Mouse (Mus musculus) cortical plate, adult 2 months (tissue): ENCODE measurements around the gene Psmb5. TPM values are rescaled to one million over a fixed set of nuclear protein-coding genes. Genes with fewer than 3 reads are reported as not detected.

ENCODE experiments used
- H3K27ac ChIP-seq: fragments of 200-500 bp; 2 replicates; pipeline ENCODE4 v1.5.1; 2012; ENCODE audit warnings: low read length, control low read depth, inconsistent platforms; ENCODE audit not compliant: insufficient read depth
- H3K4me1 ChIP-seq: fragments of 200-500 bp; 2 replicates; pipeline ENCODE4 v1.6.1; 2011; ENCODE audit warnings: low read length; ENCODE audit not compliant: control insufficient read depth, insufficient read depth
- H3K4me3 ChIP-seq: fragments of 200-500 bp; 2 replicates; pipeline ENCODE4 v1.5.1; 2011; ENCODE audit warnings: mild to moderate bottlenecking, low read length, control low read depth; ENCODE audit not compliant: insufficient read depth
- CTCF ChIP-seq: fragments of 200-500 bp; IDR thresholded peaks from 2 replicates; pipeline ENCODE4 v1.5.1; 2011; ENCODE audit warnings: mild to moderate bottlenecking, control low read depth, low read length; ENCODE audit not compliant: insufficient read depth; ENCODE audit errors: extremely low read depth
- POLR2A ChIP-seq: fragments of 200-500 bp; IDR thresholded peaks from 2 replicates; pipeline ENCODE4 v1.6.1; 2011; ENCODE audit warnings: mild to moderate bottlenecking, low read length, control low read depth; ENCODE audit not compliant: insufficient read depth; ENCODE audit errors: extremely low read depth
- polyA plus RNA-seq: library from polyadenylated mRNA; depleted of rRNA; stranded (reverse); fragments of >200 nt; gene quantifications from 2 replicates; pipeline ENCODE4 v1.2.3, GENCODE M21; 2012

Gene Psmb5
- polyA plus RNA-seq, 1 experiment: 197 TPM

GRCm38 (mm10) chr14:54597084-54597483 is 20.7 kb downstream of the Psmb5 start:
- no peak overlapping the region for H3K4me3 ChIP-seq
- peaks cover 6% of the 10 kb centered on the region for H3K4me1 ChIP-seq
- TF ChIP-seq POLR2A: no peak
- TF ChIP-seq CTCF: peak; percentile 51; the same call in 1 of the 2 replicates
- H3K27ac ChIP-seq: no peak overlapping the region

DNA sequence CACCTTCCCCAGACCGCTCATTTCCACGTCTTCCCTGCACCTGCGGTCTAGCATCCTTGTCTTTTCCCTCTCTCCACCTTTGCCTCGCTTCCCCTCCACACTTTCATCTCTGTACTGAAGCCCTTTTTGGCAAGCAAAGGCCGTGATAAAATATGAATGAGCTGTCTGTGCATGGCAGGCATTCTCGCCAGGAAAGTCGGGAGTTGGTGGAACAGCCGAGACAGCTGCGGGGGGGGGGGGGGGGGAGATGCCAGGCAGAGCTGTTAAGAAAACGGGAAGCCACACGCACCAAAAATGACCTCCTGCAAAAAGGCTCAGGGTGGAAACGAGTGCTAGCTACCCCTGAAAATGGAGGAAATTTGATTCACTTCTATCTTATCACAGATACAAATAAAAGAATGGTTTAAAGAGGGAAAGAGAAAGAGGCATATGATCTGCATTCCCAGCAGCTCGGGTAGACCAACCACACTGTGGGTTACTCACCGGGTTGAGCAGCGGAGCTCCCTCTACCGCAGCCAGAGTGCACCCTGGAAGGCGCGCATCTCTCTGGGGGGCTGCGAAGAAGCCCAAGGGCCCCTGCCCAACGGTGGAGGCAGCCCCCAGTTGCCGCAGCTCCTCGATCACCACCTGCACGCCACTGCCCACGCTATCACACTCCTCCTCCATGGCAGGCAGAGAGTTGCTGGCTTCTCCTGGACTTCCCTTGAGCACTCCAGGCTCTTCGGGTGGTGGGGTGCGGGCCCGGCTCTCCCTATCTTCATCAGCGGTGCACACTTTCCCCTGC is 23.0 kb downstream of the Psmb5 start:
- Histone ChIP-seq H3K4me1 (peaks cover 6% of the 10 kb centered on the region), H3K4me3 (peak overlapping the region; percentile 1; the same call in 1 of the 2 replicates), H3K27ac (peak overlapping the region; percentile 20; the same call in 1 of the 2 replicates)
- TF ChIP-seq CTCF: no peak
- TF ChIP-seq POLR2A: 0 out of 2 replicates have a peak, but pooled peaks have one; percentile 10

GRCm38 (mm10) chr14:54594055-54594454 is 23.8 kb downstream of the Psmb5 start:
- H3K4me3 ChIP-seq: no peak overlapping the region; the same call in 1 of the 2 replicates
- TF ChIP-seq POLR2A (no peak), CTCF (peak; percentile 30; the same call in 1 of the 2 replicates)
- H3K4me1 ChIP-seq: peaks cover 6% of the 10 kb centered on the region
- no peak overlapping the region for H3K27ac ChIP-seq

DNA sequence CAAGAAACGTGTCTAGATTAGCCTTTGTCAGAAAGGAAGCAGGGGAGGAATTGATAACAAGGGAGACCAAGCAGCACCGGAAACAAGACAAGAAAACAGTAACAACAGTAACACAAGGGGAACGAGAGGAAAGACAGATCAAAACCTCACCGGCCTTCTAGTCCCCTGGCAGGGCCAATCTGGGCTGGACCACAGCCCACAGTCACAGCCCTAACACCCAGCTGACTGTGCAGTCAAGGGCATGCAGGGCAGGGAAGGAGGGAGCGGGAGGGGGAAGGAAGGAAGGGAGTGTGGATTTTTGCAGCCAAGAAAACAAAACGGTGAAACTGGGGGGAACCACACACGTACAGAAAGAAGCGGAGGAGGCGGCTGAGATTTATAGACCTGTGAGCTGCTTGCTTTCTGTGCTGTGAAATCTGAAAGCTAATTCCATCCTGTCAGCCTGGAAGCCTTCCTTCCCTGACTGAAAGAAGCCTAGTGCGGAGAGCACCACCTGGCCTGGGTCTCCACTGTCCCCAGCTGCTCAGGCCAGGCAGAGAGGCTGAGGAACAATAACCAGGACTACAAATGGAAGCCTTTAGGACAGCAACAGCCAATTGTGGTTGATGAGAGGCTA is 25.4 kb downstream of the Psmb5 start:
- H3K4me1 ChIP-seq: peaks cover 6% of the 10 kb centered on the region
- no peak overlapping the region for H3K4me3 ChIP-seq
- peak overlapping the region; percentile 55 for H3K27ac ChIP-seq
- TF ChIP-seq CTCF: no peak
- TF ChIP-seq POLR2A: no peak

DNA sequence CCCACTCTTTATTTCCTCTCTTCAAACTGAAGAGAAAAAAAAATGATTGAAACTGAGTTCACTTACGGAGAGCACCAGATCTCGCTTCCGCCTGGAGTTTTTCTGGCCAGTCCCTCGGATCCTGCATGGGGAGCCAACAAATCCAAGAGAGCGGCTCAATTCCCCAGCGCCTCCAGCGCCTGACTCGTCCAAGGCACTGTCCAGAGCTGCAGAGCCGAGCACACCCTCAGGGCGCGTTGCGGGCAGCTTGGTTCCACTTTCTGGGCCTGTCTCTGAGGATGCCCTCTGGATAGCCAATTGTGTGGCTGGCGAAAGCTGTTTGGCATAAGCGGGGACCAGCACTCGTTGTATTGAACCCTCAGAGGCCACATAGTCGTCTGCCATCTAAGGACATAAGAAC is 26.8 kb downstream of the Psmb5 start:
- TF ChIP-seq POLR2A: no peak
- no peak for TF ChIP-seq CTCF
- Histone ChIP-seq H3K27ac (no peak overlapping the region), H3K4me1 (peaks cover 6% of the 10 kb centered on the region), H3K4me3 (no peak overlapping the region)

DNA sequence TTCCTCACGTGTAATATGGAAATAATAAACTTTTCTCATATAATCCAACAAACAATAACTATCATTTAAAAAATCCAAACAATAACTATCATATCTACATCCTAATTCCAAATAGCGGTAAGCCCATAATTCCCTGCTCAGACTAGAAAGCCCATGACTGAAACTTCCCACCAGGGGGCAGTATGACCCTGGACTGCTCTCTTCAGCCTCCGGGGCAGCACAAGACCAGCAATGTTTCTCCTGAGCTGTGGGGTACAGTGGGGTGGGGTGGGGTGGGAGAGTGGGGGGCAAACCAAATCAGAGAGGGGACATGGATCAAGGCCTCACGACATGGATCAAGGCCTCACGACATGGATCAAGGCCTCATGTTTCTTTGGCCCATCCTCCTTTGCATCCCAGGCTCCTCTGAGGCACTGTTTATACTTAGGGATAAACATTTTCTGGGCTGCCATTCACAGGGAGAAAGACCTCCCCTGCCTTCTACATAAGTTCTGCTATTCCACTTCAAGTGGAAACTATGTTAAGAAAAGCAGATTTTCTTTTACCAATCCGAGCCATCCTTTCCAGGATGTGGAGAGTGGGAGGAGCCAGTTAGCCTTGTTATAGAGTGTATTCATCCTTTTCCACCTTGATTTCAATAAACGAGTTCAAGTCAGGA is 34.0 kb downstream of the Psmb5 start:
- Histone ChIP-seq H3K27ac (no peak overlapping the region), H3K4me3 (no peak overlapping the region), H3K4me1 (no peaks in the 10 kb centered on the region)
- TF ChIP-seq POLR2A (no peak), CTCF (peak; percentile 59)

- no peak overlapping the region for H3K4me3 ChIP-seq
- no peak overlapping the region for H3K27ac ChIP-seq
- no peaks in the 10 kb centered on the region for H3K4me1 ChIP-seq
- no peak for TF ChIP-seq POLR2A
- TF ChIP-seq CTCF: no peak
Observed at GRCm38 (mm10) chr14:54582536-54582935, 35.3 kb downstream of the Psmb5 start.

DNA sequence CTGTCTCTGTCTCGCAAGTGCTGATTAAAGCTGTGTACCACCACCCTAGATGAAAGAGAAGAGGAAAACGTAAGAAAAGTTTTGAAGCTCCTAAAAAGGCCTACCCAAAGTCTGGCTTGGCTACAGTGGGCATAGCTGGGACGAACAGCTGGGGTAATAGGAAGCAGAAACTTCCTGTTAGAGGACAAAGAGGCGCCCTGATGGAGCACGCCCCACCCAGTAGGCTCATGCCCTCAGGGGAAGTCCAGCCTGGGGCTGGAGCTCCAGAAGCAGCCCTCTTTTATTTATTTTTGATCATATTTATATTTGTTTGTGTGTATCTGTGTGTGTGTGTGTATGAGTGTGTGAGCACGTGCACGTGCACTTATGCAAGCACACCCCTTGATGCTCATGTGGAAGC is 38.2 kb downstream of the Psmb5 start:
- Histone ChIP-seq H3K4me1 (no peaks in the 10 kb centered on the region), H3K27ac (no peak overlapping the region), H3K4me3 (no peak overlapping the region)
- TF ChIP-seq CTCF: no peak
- TF ChIP-seq POLR2A: no peak

GRCm38 (mm10) chr14:54578063-54578462 is 39.8 kb downstream of the Psmb5 start:
- no peak overlapping the region; the same call in 1 of the 2 replicates for H3K27ac ChIP-seq
- H3K4me1 ChIP-seq: no peaks in the 10 kb centered on the region
- peak overlapping the region; percentile 37 for H3K4me3 ChIP-seq
- TF ChIP-seq POLR2A (no peak), CTCF (peak; percentile 39)
